Mouse (Mus musculus): ENCODE measurements around the gene Morn4. TPM values are rescaled to one million over a fixed set of nuclear protein-coding genes. Genes with fewer than 3 reads are reported as not detected.

Gene Morn4
- polyA plus RNA-seq (2015; fragmentation: Nextera tagmentation; extraction: Ambion mirVana) = 10.4 and 12.6 TPM in 2 replicates

DNA sequence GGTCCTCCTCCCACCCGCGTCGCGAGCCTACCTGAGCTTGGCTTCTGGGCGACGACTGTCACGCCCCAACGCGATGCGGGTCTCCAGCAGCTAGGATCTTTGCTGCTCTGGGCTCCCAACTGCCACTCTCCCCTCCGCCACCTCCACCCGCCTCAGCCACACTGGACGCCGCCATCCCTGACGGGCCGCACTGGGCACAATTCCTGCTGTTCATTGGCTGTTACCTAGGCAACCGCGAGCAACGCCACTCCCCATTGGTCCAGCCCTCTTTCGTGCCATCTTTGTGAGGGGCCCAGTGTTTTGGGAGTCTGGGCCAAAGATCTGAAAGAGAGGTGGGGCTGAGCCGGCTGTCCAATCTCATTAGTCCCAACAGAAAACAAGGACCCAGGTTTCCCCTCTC is at the start of gene Morn4:
TSS of gene Morn4 (minus strand) at position 192 of the 400 bp plus-strand sequence.
- WGBS = under 1% methylated on average over 21 of the region's 21 CpGs
- no peaks in the 10 kb centered on the region for H3K36me3 ChIP-seq
- peak within 1 kb of the TSS; percentile 75 for H3K4me3 ChIP-seq
- H3K9me3 ChIP-seq (replicated peaks) = no peaks in the 10 kb centered on the region
- H3K27ac ChIP-seq = no peak within 1 kb of the TSS
- peak within 1 kb of the TSS; percentile 59 for H3K9ac ChIP-seq
- H3K4me1 ChIP-seq (replicated peaks) = peaks cover 22% of the 10 kb centered on the region
- ATAC-seq (replicated peaks; ENCODE audit: insufficient number of reproducible peaks, insufficient read depth, low FRiP score, low read depth) = peak; percentile 33; the same call in 1 of the 2 replicates
- H3K27me3 ChIP-seq = no peaks in the 10 kb centered on the region
- peak within 1 kb of the TSS; percentile 96 for H3K4me2 ChIP-seq

GRCm38 (mm10) chr19:42135070-42135469 is 48.9 kb upstream of the Morn4 start:
- peaks cover 3% of the 10 kb centered on the region for H3K4me1 ChIP-seq (replicated peaks)
- H3K4me3 ChIP-seq = no peak overlapping the region
- no peak for ATAC-seq (replicated peaks; ENCODE audit: insufficient number of reproducible peaks, insufficient read depth, low FRiP score, low read depth)
- no peak overlapping the region for H3K27ac ChIP-seq
- H3K36me3 ChIP-seq = no peaks in the 10 kb centered on the region
- H3K27me3 ChIP-seq = no peaks in the 10 kb centered on the region
- no peak overlapping the region for H3K4me2 ChIP-seq
- no peak overlapping the region for H3K9ac ChIP-seq
- no peaks in the 10 kb centered on the region for H3K9me3 ChIP-seq (replicated peaks)

- H3K4me1 ChIP-seq (replicated peaks) = peaks cover 31% of the 10 kb centered on the region
- H3K9ac ChIP-seq = no peak overlapping the region
- no peaks in the 10 kb centered on the region for H3K9me3 ChIP-seq (replicated peaks)
- H3K36me3 ChIP-seq = no peaks in the 10 kb centered on the region
- ATAC-seq (replicated peaks; ENCODE audit: insufficient number of reproducible peaks, insufficient read depth, low FRiP score, low read depth) = no peak
- WGBS = 74% methylated on average over 5 of the region's 5 CpGs
- H3K27me3 ChIP-seq = no peaks in the 10 kb centered on the region
- H3K4me2 ChIP-seq = no peak overlapping the region
- no peak overlapping the region for H3K27ac ChIP-seq
- no peak overlapping the region for H3K4me3 ChIP-seq
Measured at GRCm38 (mm10) chr19:42131101-42131500, 44.9 kb upstream of the Morn4 start.

DNA sequence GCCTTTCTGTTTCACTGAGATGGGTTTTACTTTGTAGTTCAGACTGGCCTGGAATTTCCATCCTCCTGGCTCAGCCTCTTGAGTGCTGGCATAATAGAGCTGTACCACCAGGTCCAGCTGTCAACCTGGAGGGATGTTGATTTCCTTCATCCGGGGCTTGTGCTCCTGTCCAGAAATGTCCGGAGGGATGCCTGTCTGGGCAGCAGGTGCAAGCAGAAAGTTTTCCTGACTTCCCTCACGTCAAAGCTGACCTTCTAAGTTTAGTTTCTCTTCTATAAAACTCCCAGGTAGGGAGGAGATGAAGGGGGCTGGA is 44.1 kb upstream of the Morn4 start:
- 67% methylated on average over 3 of the region's 3 CpGs for WGBS
- peaks cover 37% of the 10 kb centered on the region for H3K4me1 ChIP-seq (replicated peaks)
- H3K9me3 ChIP-seq (replicated peaks) = no peaks in the 10 kb centered on the region
- no peak overlapping the region for H3K9ac ChIP-seq
- no peak overlapping the region for H3K4me3 ChIP-seq
- H3K36me3 ChIP-seq = no peaks in the 10 kb centered on the region
- no peak for ATAC-seq (replicated peaks; ENCODE audit: insufficient number of reproducible peaks, insufficient read depth, low FRiP score, low read depth)
- no peaks in the 10 kb centered on the region for H3K27me3 ChIP-seq
- peak overlapping the region; percentile 92 for H3K27ac ChIP-seq
- H3K4me2 ChIP-seq = peak overlapping the region; percentile 95; the same call in 1 of the 2 replicates

GRCm38 (mm10) chr19:42129509-42130293 is 43.5 kb upstream of the Morn4 start:
- Histone ChIP-seq H3K4me2 (peak overlapping the region; percentile 95), H3K9me3 (replicated peaks) (no peaks in the 10 kb centered on the region), H3K4me3 (peak overlapping the region; percentile 75), H3K4me1 (replicated peaks) (peaks cover 40% of the 10 kb centered on the region), H3K27ac (peak overlapping the region; percentile 92), H3K36me3 (no peaks in the 10 kb centered on the region), H3K27me3 (no peaks in the 10 kb centered on the region), H3K9ac (no peak overlapping the region)
- WGBS = 33% methylated on average over 14 of the region's 14 CpGs
- ATAC-seq (replicated peaks; ENCODE audit: insufficient number of reproducible peaks, insufficient read depth, low FRiP score, low read depth) = no peak

DNA sequence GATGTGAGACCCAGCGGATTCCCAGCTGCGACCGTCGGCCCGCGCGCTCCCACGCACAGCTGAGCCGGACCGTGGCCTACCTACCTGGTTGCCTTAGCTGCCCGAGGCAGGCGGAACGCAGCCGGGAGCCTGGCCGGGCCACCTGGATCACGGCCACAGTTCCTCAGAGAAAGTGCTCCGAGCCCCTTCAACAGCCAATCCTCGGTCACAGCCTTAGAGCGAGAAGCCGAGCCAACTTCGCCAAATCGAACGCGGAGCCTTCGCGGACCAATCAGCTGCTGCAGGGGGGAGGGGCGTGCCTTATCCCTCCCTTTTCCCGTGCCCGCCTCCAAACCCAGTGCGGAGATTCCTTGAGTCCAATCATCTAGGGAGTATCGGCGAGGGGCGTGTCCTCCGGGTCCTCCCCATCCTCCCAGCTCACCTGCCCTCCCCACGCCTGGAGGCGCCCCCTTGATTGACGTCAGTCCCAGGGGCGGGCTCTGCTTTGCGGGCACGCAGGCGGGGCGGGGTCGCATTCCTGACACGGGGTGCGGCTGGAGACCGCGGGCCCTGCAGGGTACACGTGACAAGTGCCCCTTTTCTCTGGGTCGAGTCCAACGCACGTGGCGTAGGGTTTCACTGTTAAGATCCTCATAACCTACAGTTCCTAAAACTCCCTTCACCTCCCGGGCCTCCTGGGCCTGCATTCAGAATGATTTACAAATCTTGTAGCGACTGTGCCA is 42.8 kb upstream of the Morn4 start, which contains the start of gene Avpi1:
TSS of gene Avpi1 (minus strand) at position 273 of the 722 bp plus-strand sequence.
- H3K4me1 ChIP-seq (replicated peaks) = peaks cover 42% of the 10 kb centered on the region
- H3K9me3 ChIP-seq (replicated peaks) = no peaks in the 10 kb centered on the region
- peak; percentile 97 for ATAC-seq (replicated peaks; ENCODE audit: insufficient number of reproducible peaks, insufficient read depth, low FRiP score, low read depth)
- H3K27me3 ChIP-seq = no peaks in the 10 kb centered on the region
- peak within 1 kb of the TSS; percentile 75 for H3K4me3 ChIP-seq
- peaks cover 3% of the 10 kb centered on the region; the same call in 1 of the 2 replicates for H3K36me3 ChIP-seq
- H3K27ac ChIP-seq = peak within 1 kb of the TSS; percentile 92
- WGBS = under 1% methylated on average over 54 of the region's 54 CpGs
- peak within 1 kb of the TSS; percentile 85 for H3K9ac ChIP-seq
- H3K4me2 ChIP-seq = peak within 1 kb of the TSS; percentile 95

- Histone ChIP-seq H3K27ac (peak overlapping the region; percentile 92), H3K4me1 (replicated peaks) (peaks cover 42% of the 10 kb centered on the region), H3K36me3 (peaks cover 10% of the 10 kb centered on the region; the same call in 1 of the 2 replicates), H3K4me2 (peak overlapping the region; percentile 95), H3K27me3 (no peaks in the 10 kb centered on the region), H3K4me3 (peak overlapping the region; percentile 75), H3K9ac (peak overlapping the region; percentile 85), H3K9me3 (replicated peaks) (no peaks in the 10 kb centered on the region)
- ATAC-seq (replicated peaks; ENCODE audit: insufficient number of reproducible peaks, insufficient read depth, low FRiP score, low read depth) = no peak
- 6% methylated on average over 23 of the region's 23 CpGs for WGBS
Measured at GRCm38 (mm10) chr19:42128052-42128740, 42.0 kb upstream of the Morn4 start.

GRCm38 (mm10) chr19:42127024-42127423 is 40.9 kb upstream of the Morn4 start:
- Histone ChIP-seq H3K36me3 (peaks cover 20% of the 10 kb centered on the region), H3K27ac (no peak overlapping the region), H3K27me3 (no peaks in the 10 kb centered on the region), H3K4me3 (no peak overlapping the region), H3K4me2 (no peak overlapping the region), H3K9me3 (replicated peaks) (no peaks in the 10 kb centered on the region), H3K4me1 (replicated peaks) (peaks cover 42% of the 10 kb centered on the region), H3K9ac (no peak overlapping the region)
- ATAC-seq (replicated peaks; ENCODE audit: insufficient number of reproducible peaks, insufficient read depth, low FRiP score, low read depth) = no peak
- WGBS = 79% methylated on average over 5 of the region's 5 CpGs

- 74% methylated on average over 6 of the region's 6 CpGs for WGBS
- H3K9me3 ChIP-seq (replicated peaks) = no peaks in the 10 kb centered on the region
- no peak overlapping the region for H3K4me3 ChIP-seq
- H3K27ac ChIP-seq = no peak overlapping the region
- H3K36me3 ChIP-seq = peaks cover 29% of the 10 kb centered on the region
- H3K4me1 ChIP-seq (replicated peaks) = peaks cover 42% of the 10 kb centered on the region
- no peak overlapping the region for H3K4me2 ChIP-seq
- no peaks in the 10 kb centered on the region for H3K27me3 ChIP-seq
- no peak for ATAC-seq (replicated peaks; ENCODE audit: insufficient number of reproducible peaks, insufficient read depth, low FRiP score, low read depth)
- H3K9ac ChIP-seq = no peak overlapping the region
Measured at GRCm38 (mm10) chr19:42126219-42126605, 40.1 kb upstream of the Morn4 start.

- H3K27ac ChIP-seq = no peak overlapping the region
- no peaks in the 10 kb centered on the region for H3K9me3 ChIP-seq (replicated peaks)
- no peak for ATAC-seq (replicated peaks; ENCODE audit: insufficient number of reproducible peaks, insufficient read depth, low FRiP score, low read depth)
- peaks cover 34% of the 10 kb centered on the region for H3K36me3 ChIP-seq
- WGBS = 64% methylated on average over 11 of the region's 11 CpGs
- no peak overlapping the region for H3K9ac ChIP-seq
- no peaks in the 10 kb centered on the region for H3K27me3 ChIP-seq
- H3K4me2 ChIP-seq = no peak overlapping the region
- H3K4me1 ChIP-seq (replicated peaks) = peaks cover 42% of the 10 kb centered on the region
- no peak overlapping the region for H3K4me3 ChIP-seq
Measured at GRCm38 (mm10) chr19:42125501-42126218, 39.5 kb upstream of the Morn4 start.

DNA sequence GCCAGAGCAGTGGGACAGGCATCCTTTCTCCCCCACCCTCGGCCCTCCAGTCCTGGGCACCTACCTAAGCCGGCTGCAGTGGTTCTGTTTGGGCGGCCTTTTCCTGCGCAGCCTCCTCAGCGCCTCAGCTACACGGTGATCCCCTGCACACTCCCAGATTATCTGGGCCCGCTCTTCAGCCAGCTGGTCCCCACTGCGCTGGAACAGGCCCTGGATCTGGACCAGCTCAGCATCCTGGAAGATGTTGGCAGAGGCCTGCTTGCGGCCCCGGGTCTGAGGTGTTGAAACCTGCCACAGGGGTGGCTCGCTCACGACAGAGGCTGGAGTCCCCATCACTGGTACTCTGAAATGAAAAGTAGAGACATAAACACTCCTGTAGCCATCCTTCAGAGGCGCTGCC is 38.5 kb upstream of the Morn4 start:
- WGBS = 79% methylated on average over 13 of the region's 13 CpGs
- Histone ChIP-seq H3K9me3 (replicated peaks) (no peaks in the 10 kb centered on the region), H3K9ac (no peak overlapping the region), H3K36me3 (peaks cover 38% of the 10 kb centered on the region), H3K4me1 (replicated peaks) (peaks cover 35% of the 10 kb centered on the region), H3K27me3 (no peaks in the 10 kb centered on the region), H3K4me2 (no peak overlapping the region), H3K27ac (no peak overlapping the region), H3K4me3 (no peak overlapping the region)
- ATAC-seq (replicated peaks; ENCODE audit: insufficient number of reproducible peaks, insufficient read depth, low FRiP score, low read depth) = no peak
